Mouse (Mus musculus): Measurements from ENCODE around the gene Cmtm7. TPM values are rescaled to one million over a fixed set of nuclear protein-coding genes. Genes with fewer than 3 reads are reported as not detected.
"Not testable (repeated sequence)": the region's sequence is repeated elsewhere in the genome, so short reads cannot be mapped to it uniquely, and the experiment has no call there.

The Cmtm7 gene
- polyA plus RNA-seq, 1 experiment = 237 TPM

DNA sequence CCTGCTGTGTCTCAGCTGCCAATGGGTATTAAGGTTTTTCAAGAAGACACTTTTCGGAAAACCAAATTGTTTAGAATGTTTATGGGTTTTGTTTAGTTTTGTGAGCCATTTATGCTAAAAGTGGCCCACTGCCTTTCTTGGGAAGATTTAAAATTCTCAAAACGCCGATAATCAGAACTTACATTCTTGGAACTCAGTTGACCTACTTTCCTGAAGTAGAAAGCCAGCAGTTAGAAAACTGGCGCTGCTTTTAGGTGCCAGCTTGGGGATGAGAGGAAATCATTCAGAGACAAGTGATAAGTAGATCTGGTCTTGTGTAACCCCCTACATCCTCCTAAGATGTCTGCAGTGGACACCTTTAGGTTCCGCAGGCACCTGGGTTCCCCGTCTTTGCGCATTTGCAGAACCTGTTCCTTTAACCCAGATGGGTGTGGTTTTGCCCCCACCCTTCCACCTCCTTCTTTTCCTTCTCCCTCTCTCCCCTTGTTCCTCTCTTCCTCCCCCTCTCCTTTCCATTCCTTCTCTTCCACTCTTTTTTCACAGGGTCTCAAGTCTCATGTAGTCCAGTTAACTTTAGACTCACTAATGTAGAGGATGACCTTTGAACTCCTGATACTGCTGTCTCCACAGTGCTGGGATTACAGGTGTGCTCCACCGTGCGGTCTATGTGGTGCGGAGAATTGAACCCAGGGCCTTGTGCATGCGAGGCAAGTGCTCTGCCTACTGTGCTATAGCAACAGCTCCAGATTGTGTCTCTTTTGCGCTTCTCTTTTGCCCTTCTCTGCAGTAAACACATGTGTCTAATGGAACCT lies 49.6 kb downstream of the Cmtm7 start:
- no peaks in the 10 kb centered on the region for H3K27me3 ChIP-seq (ENCODE audit: control insufficient read depth, insufficient read depth, low read length)
- peaks cover 6% of the 10 kb centered on the region for H3K4me1 ChIP-seq (ENCODE audit: control insufficient read depth, insufficient read depth, insufficient read length)
- peaks cover 3% of the 10 kb centered on the region; the same call in 1 of the 2 replicates for H3K36me3 ChIP-seq (ENCODE audit: control insufficient read depth, insufficient read depth, low read length)
- no peak for DNase-seq (ENCODE audit: low read depth in 1 of 2, low spot score in 2 of 2)
- peak overlapping the region; percentile 96; the same call in 1 of the 2 replicates for H3K27ac ChIP-seq (ENCODE audit: insufficient read depth, low read length)
- 35% methylated on average over 12 of the region's 12 CpGs for WGBS
- peak overlapping the region; percentile 86 for H3K4me3 ChIP-seq (ENCODE audit: extremely low read depth, insufficient read depth, insufficient read length)
- no peak for TF ChIP-seq POLR2A (IDR thresholded peaks at IDR 0.05; ENCODE audit: low read depth, low read length)
- TF ChIP-seq CTCF (IDR thresholded peaks at IDR 0.05; ENCODE audit: extremely low read depth, insufficient read depth, insufficient read length, insufficient replicate concordance) = no peak

DNA sequence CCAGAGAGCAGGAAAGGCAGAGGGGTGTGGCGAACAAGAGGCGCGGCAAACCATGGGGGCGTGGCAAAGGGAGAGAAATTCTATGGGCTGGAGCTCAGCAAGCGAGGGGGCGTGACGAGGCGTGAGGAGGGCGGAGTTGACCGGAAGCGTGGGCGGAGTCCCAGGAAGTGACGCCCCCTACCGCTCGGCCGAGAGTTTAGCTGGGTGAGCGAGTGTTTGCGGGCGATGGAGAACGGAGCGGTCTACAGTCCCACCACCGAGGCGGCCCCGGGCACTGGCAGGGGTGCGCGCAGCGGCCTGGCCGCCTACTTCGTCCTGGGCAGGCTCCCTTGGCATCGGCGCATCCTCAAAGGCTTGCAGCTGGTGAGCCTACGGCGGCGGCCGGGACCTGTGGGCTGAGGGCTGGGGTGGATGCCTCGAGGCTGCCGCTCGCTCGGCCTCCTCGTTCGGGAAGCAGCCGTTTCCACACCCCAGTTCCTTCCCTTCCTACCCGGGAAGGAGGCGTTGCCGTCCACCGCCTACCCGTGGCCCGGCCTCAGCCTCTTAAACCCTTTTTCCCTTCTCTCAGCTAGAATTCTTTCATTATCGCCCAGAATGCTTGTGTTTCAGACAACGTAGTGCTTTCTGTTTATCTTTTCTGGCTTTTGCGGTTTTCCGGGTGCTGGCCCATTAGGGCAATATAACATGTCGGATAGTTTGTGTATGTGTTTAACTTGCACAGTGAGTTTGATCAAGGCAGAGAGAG lies 50.5 kb downstream of the Cmtm7 start, which contains the start of gene Cmtm6:
Cmtm6 (plus strand) TSS at position 106 of the 745 bp plus-strand sequence.
- H3K27me3 ChIP-seq (ENCODE audit: control insufficient read depth, insufficient read depth, low read length) = no peaks in the 10 kb centered on the region
- H3K36me3 ChIP-seq (ENCODE audit: control insufficient read depth, insufficient read depth, low read length) = no peaks in the 10 kb centered on the region
- peak; percentile 80 for TF ChIP-seq POLR2A (IDR thresholded peaks at IDR 0.05; ENCODE audit: low read depth, low read length)
- peak; percentile 28; the same call in 1 of the 2 replicates for TF ChIP-seq CTCF (IDR thresholded peaks at IDR 0.05; ENCODE audit: extremely low read depth, insufficient read depth, insufficient read length, insufficient replicate concordance)
- H3K4me1 ChIP-seq (ENCODE audit: control insufficient read depth, insufficient read depth, insufficient read length) = peaks cover 6% of the 10 kb centered on the region
- peak within 1 kb of the TSS; percentile 96 for H3K27ac ChIP-seq (ENCODE audit: insufficient read depth, low read length)
- peak within 1 kb of the TSS; percentile 86 for H3K4me3 ChIP-seq (ENCODE audit: extremely low read depth, insufficient read depth, insufficient read length)
- 1% methylated on average over 51 of the region's 53 CpGs for whole genome bisulfite sequencing
- DNase-seq (ENCODE audit: low read depth in 1 of 2, low spot score in 2 of 2) = peak; percentile 94 to 99

DNA sequence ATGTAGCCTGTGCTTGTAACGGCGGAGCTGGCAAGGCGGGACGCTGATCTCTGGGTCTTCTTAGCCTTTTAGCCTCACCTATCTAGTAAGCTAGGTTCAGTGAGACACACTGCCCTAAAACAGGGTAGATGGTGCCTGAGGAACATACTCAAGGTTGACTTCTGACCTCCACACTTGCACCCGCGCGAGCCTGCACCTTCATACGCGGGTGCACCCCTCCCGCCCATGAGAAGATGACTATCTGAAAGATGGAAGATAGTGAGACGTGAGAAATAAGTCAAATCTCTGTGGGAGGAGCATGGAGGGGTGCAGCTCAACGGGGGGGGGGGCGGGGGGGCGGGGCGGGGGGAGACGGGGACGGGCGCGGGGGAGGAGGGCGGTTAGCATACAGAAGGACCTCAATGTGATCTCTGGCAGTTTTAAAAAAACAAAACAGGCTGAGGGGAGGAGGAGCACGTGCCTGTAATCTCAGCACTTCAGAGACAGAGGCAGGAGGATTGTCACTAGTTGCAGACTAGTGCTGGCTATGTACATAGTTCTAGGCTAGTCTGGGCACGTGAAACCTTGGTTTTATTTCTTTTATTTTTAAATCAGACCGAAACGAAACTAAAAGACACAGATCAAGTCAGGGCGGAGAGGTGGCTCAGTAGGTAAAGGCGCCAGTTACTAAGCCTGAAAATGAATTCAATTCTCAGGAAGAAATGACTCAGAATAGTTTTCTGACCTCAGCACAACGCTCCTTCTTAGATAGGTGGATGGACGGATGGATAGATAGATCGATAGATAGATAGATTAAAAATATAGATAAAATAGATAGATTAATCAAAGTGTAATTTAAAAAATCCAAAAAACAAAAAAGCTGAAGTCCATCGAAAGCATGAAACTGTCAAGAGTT lies 51.5 kb downstream of the Cmtm7 start:
- Histone ChIP-seq H3K36me3 (ENCODE audit: control insufficient read depth, insufficient read depth, low read length) (0 out of 2 replicates have a peak, but pooled peaks cover 1% of the 10 kb centered on the region), H3K4me1 (ENCODE audit: control insufficient read depth, insufficient read depth, insufficient read length) (peaks cover 6% of the 10 kb centered on the region), H3K27ac (ENCODE audit: insufficient read depth, low read length) (peak overlapping the region; percentile 66), H3K27me3 (ENCODE audit: control insufficient read depth, insufficient read depth, low read length) (no peaks in the 10 kb centered on the region), H3K4me3 (ENCODE audit: extremely low read depth, insufficient read depth, insufficient read length) (peak overlapping the region; percentile 58)
- DNase-seq (ENCODE audit: low read depth in 1 of 2, low spot score in 2 of 2) = peak in 1 of 2 experiments; percentile 47
- TF ChIP-seq CTCF (IDR thresholded peaks at IDR 0.05; ENCODE audit: extremely low read depth, insufficient read depth, insufficient read length, insufficient replicate concordance) = no peak
- no peak for TF ChIP-seq POLR2A (IDR thresholded peaks at IDR 0.05; ENCODE audit: low read depth, low read length)
- 15% methylated on average over 29 of the region's 30 CpGs for WGBS

- H3K4me1 ChIP-seq (ENCODE audit: control insufficient read depth, insufficient read depth, insufficient read length); H3K27ac ChIP-seq (ENCODE audit: insufficient read depth, low read length); H3K27me3 ChIP-seq (ENCODE audit: control insufficient read depth, insufficient read depth, low read length); H3K36me3 ChIP-seq (ENCODE audit: control insufficient read depth, insufficient read depth, low read length); H3K4me3 ChIP-seq (ENCODE audit: extremely low read depth, insufficient read depth, insufficient read length); DNase-seq (ENCODE audit: low read depth in 1 of 2, low spot score in 2 of 2): not testable (repeated sequence)
- WGBS = 61% methylated on average over 2 of the region's 2 CpGs
Observed at GRCm38 (mm10) chr9:114728432-114728831, 53.2 kb downstream of the Cmtm7 start.

DNA sequence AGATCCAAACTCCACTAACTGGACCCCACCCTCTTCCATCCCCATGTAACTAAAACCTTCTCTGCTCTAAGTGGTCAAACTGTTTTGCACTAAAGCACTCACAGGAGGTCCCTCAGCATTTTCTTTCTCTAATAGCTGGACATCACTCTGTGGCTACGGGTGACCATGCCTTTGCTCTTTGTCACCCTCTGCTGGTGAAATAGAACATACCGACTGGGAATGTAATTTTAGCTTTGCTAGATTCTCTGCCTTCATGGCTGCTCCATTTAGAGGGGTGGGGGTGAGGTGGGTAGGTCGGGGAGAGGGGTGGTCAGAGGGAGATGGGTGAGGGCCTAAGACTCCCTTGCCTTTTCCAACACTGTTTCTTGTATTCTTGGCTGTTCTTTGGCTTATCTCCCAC lies 54.3 kb downstream of the Cmtm7 start:
- Histone ChIP-seq H3K27ac (ENCODE audit: insufficient read depth, low read length) (no peak overlapping the region), H3K4me3 (ENCODE audit: extremely low read depth, insufficient read depth, insufficient read length) (no peak overlapping the region), H3K36me3 (ENCODE audit: control insufficient read depth, insufficient read depth, low read length) (peaks cover 13% of the 10 kb centered on the region), H3K4me1 (ENCODE audit: control insufficient read depth, insufficient read depth, insufficient read length) (peaks cover 3% of the 10 kb centered on the region; the same call in 1 of the 2 replicates), H3K27me3 (ENCODE audit: control insufficient read depth, insufficient read depth, low read length) (no peaks in the 10 kb centered on the region)
- no peak for DNase-seq (ENCODE audit: low read depth in 1 of 2, low spot score in 2 of 2)
- peak; percentile 21; the same call in 1 of the 2 replicates for TF ChIP-seq CTCF (IDR thresholded peaks at IDR 0.05; ENCODE audit: extremely low read depth, insufficient read depth, insufficient read length, insufficient replicate concordance)
- TF ChIP-seq POLR2A (IDR thresholded peaks at IDR 0.05; ENCODE audit: low read depth, low read length) = no peak
- under 1% methylated on average over 3 of the region's 3 CpGs for WGBS

- no peak for TF ChIP-seq CTCF (IDR thresholded peaks at IDR 0.05; ENCODE audit: extremely low read depth, insufficient read depth, insufficient read length, insufficient replicate concordance)
- TF ChIP-seq POLR2A (IDR thresholded peaks at IDR 0.05; ENCODE audit: low read depth, low read length) = no peak
- Histone ChIP-seq H3K27me3 (ENCODE audit: control insufficient read depth, insufficient read depth, low read length) (no peaks in the 10 kb centered on the region), H3K36me3 (ENCODE audit: control insufficient read depth, insufficient read depth, low read length) (peaks cover 43% of the 10 kb centered on the region), H3K4me3 (ENCODE audit: extremely low read depth, insufficient read depth, insufficient read length) (no peak overlapping the region), H3K4me1 (ENCODE audit: control insufficient read depth, insufficient read depth, insufficient read length) (no peaks in the 10 kb centered on the region), H3K27ac (ENCODE audit: insufficient read depth, low read length) (no peak overlapping the region)
- DNase-seq (ENCODE audit: low read depth in 1 of 2, low spot score in 2 of 2) = no peak
- WGBS = 93% methylated on average over 18 of the region's 18 CpGs
Observed at GRCm38 (mm10) chr9:114716677-114717331, 64.9 kb downstream of the Cmtm7 start.
